Comparison of ENCODE assay signal across 9 mouse cellular contexts in genomic region chr13:59180781-59181180, GRCm38 (mm10).
DNase-seq lines count a peak whose midpoint lies in the region; ATAC-seq lines count a peak whose summit lies in the region.
"Had no signal": no experiment of that assay in that cellular context is flagged by ENCODE, and none has a peak within 500 bp of the region (broad histone marks: within the 10 kb centered on the region; RNA-seq: fewer than 3 reads in every experiment).

No protein-coding gene starts in this region.

- 70% methylated on average over 10 of the region's 10 CpGs for WGBS in hindbrain, embryonic 13.5 days
- WGBS in hindbrain, embryonic 11.5 days, result 83% methylated on average over 10 of the region's 10 CpGs
- WGBS in midbrain, embryonic 16.5 days, result 51% methylated on average over 10 of the region's 10 CpGs

- no peak overlapping the region for H3K4me3 ChIP-seq in hindbrain, embryonic 13.5 days
- H3K4me3 ChIP-seq in hindbrain, embryonic 11.5 days (ENCODE audit: low read depth, low read length), result no peak overlapping the region
- H3K4me3 ChIP-seq in midbrain, embryonic 16.5 days (ENCODE audit: low read depth, low read length), result no peak overlapping the region
- H3K4me3 ChIP-seq: liver, embryonic 15.5 days had no signal

- H3K27me3 ChIP-seq in hindbrain, embryonic 13.5 days, result no peaks in the 10 kb centered on the region
- no peaks in the 10 kb centered on the region for H3K27me3 ChIP-seq in hindbrain, embryonic 11.5 days (ENCODE audit: control insufficient read depth, insufficient read depth, low read length)
- H3K27me3 ChIP-seq in midbrain, embryonic 16.5 days (ENCODE audit: control insufficient read depth, insufficient read depth, low read depth, low read length), result no peaks in the 10 kb centered on the region
- H3K27me3 ChIP-seq: liver, embryonic 15.5 days had no signal

- H3K9ac ChIP-seq in hindbrain, embryonic 13.5 days, result no peak overlapping the region
- no peak overlapping the region for H3K9ac ChIP-seq in hindbrain, embryonic 11.5 days (ENCODE audit: low read depth, low read length)
- H3K9ac ChIP-seq in midbrain, embryonic 16.5 days (ENCODE audit: low read depth, low read length), result no peak overlapping the region
- H3K9ac ChIP-seq: liver, embryonic 15.5 days had no signal

- H3K27ac ChIP-seq in hindbrain, embryonic 13.5 days, result no peak overlapping the region
- H3K27ac ChIP-seq in hindbrain, embryonic 11.5 days (ENCODE audit: low read depth, low read length), result no peak overlapping the region
- H3K27ac ChIP-seq in midbrain, embryonic 16.5 days (ENCODE audit: low read length), result 0 out of 2 replicates have a peak overlapping the region, but pooled peaks have one; percentile 37
- H3K27ac ChIP-seq: liver, embryonic 15.5 days had no signal

- peak; percentile 8 for DNase-seq in cerebellum, adult 11-12 months
- no peak for DNase-seq in hindbrain, embryonic 11.5 days (ENCODE audit: low spot score)
- peak; percentile 48 to 60 for DNase-seq in layer of hippocampus, adult 8-10 months (ENCODE audit: low spot score in 2 of 2)
- DNase-seq in yolk sac, embryonic 10.5 days (ENCODE audit: low spot score), result no peak
- DNase-seq in thymus, postnatal 4 days, result no peak

- ATAC-seq in cerebellum, adult (ENCODE audit: insufficient number of reproducible peaks, low FRiP score, low TSS enrichment), result no peak
- no peak for ATAC-seq in hindbrain, embryonic 13.5 days (ENCODE audit: low FRiP score)
- ATAC-seq in hindbrain, embryonic 11.5 days (ENCODE audit: low FRiP score), result no peak
- no peak for ATAC-seq in midbrain, embryonic 16.5 days

- H3K4me1 ChIP-seq in hindbrain, embryonic 13.5 days (replicated peaks), result peaks cover 13% of the 10 kb centered on the region
- H3K4me1 ChIP-seq in hindbrain, embryonic 11.5 days (replicated peaks; ENCODE audit: control insufficient read depth, insufficient read depth, low read length), result no peaks in the 10 kb centered on the region; the same call in 1 of the 2 replicates
- peaks cover 9% of the 10 kb centered on the region for H3K4me1 ChIP-seq in midbrain, embryonic 16.5 days (ENCODE audit: control insufficient read depth, insufficient read depth, low read length)
- H3K4me1 ChIP-seq: liver, embryonic 15.5 days had no signal

- peak overlapping the region; percentile 17; the same call in 1 of the 2 replicates for H3K4me2 ChIP-seq in hindbrain, embryonic 13.5 days
- H3K4me2 ChIP-seq in hindbrain, embryonic 11.5 days (replicated peaks; ENCODE audit: low read depth, low read length), result no peak overlapping the region
- H3K4me2 ChIP-seq in midbrain, embryonic 16.5 days (ENCODE audit: low read length), result no peak overlapping the region
- H3K4me2 ChIP-seq: liver, embryonic 15.5 days had no signal

- H3K36me3 ChIP-seq in hindbrain, embryonic 13.5 days, result 0 out of 2 replicates have a peak, but pooled peaks cover 3% of the 10 kb centered on the region
- H3K36me3 ChIP-seq in hindbrain, embryonic 11.5 days (ENCODE audit: control insufficient read depth, insufficient read depth, low read length), result no peaks in the 10 kb centered on the region
- no peaks in the 10 kb centered on the region for H3K36me3 ChIP-seq in midbrain, embryonic 16.5 days (ENCODE audit: control insufficient read depth, insufficient read depth, low read length)
- H3K36me3 ChIP-seq: liver, embryonic 15.5 days had no signal

- peaks cover 10% of the 10 kb centered on the region; the same call in 1 of the 2 replicates for H3K9me3 ChIP-seq in hindbrain, embryonic 13.5 days
- H3K9me3 ChIP-seq in hindbrain, embryonic 11.5 days (ENCODE audit: control insufficient read depth, low read length), result peaks cover 3% of the 10 kb centered on the region
- peaks cover 5% of the 10 kb centered on the region; the same call in 1 of the 2 replicates for H3K9me3 ChIP-seq in midbrain, embryonic 16.5 days (replicated peaks; ENCODE audit: control insufficient read depth, low read length, poor library complexity, severe bottlenecking)
- H3K9me3 ChIP-seq: liver, embryonic 15.5 days had no signal

Comparison
In these comparisons a context has a peak if more than half of its experiments do, and no peak if none do; other contexts are left out.
1. DNase-seq: peak in cerebellum, adult 11-12 months (single experiment) and layer of hippocampus, adult 8-10 months (2 of 2); none in hindbrain, embryonic 11.5 days (single experiment), yolk sac, embryonic 10.5 days (single experiment) and thymus, postnatal 4 days (single experiment).